Mouse (Mus musculus): ENCODE results near the gene H2-Aa. TPM values are rescaled to one million over a fixed set of nuclear protein-coding genes. Genes with fewer than 3 reads are reported as not detected.

The H2-Aa gene
- polyA plus RNA-seq, 1 experiment from 2014 or later, result not detected

DNA sequence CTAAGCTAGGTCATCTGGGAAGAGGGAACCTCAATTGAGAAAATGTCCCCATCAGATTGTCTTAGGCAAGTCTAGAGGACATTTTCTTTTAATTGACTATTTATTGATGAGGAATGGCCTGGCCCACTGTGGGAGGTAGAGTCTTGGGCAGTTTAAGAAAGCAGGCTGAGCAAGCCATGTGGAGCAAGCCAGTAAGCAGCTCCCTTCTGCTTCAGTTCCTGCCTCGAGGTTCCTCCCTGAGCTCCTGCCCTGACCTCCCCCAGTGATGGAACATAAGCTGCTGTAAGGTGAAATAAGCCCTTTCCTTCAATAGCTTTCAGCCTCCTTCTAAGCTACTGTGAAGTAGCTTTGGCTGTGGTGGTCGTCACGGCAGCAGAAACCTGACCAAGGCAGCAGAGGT, 49.9 kb downstream of the H2-Aa start:
- H3K36me3 ChIP-seq (ENCODE audit: control insufficient read depth, insufficient read depth, low read length), result no peaks in the 10 kb centered on the region
- no peak overlapping the region for H3K27ac ChIP-seq (ENCODE audit: low read depth, low read length)
- H3K9me3 ChIP-seq (replicated peaks; ENCODE audit: control insufficient read depth, low read length), result peaks cover 5% of the 10 kb centered on the region; the same call in 1 of the 2 replicates
- no peak overlapping the region for H3K4me3 ChIP-seq (ENCODE audit: low read depth, low read length)
- 86% methylated on average over 3 of the region's 3 CpGs for WGBS (ENCODE audit: insufficient replicate concordance)
- H3K9ac ChIP-seq (ENCODE audit: low read depth, low read length), result no peak overlapping the region
- H3K4me2 ChIP-seq, result no peak overlapping the region
- peaks cover 2% of the 10 kb centered on the region; the same call in 1 of the 2 replicates for H3K27me3 ChIP-seq (ENCODE audit: control insufficient read depth, insufficient read depth, low read length)
- no peaks in the 10 kb centered on the region for H3K4me1 ChIP-seq (ENCODE audit: control insufficient read depth, insufficient read depth, low read length)
- ATAC-seq (replicated peaks; ENCODE audit: insufficient number of reproducible peaks, low FRiP score, low TSS enrichment), result no peak

- Histone ChIP-seq H3K9ac (ENCODE audit: low read depth, low read length) (no peak overlapping the region), H3K36me3 (ENCODE audit: control insufficient read depth, insufficient read depth, low read length) (no peaks in the 10 kb centered on the region), H3K4me2 (no peak overlapping the region), H3K4me1 (ENCODE audit: control insufficient read depth, insufficient read depth, low read length) (no peaks in the 10 kb centered on the region), H3K27ac (ENCODE audit: low read depth, low read length) (no peak overlapping the region), H3K4me3 (ENCODE audit: low read depth, low read length) (no peak overlapping the region), H3K27me3 (ENCODE audit: control insufficient read depth, insufficient read depth, low read length) (no peaks in the 10 kb centered on the region), H3K9me3 (replicated peaks; ENCODE audit: control insufficient read depth, low read length) (no peaks in the 10 kb centered on the region; the same call in 1 of the 2 replicates)
- ATAC-seq (replicated peaks; ENCODE audit: insufficient number of reproducible peaks, low FRiP score, low TSS enrichment), result no peak
- 65% methylated on average over 5 of the region's 5 CpGs for WGBS (ENCODE audit: insufficient replicate concordance)
Observed at GRCm38 (mm10) chr17:34236691-34237090, 50.9 kb downstream of the H2-Aa start.

- Histone ChIP-seq H3K4me2 (no peak overlapping the region), H3K27ac (ENCODE audit: low read depth, low read length) (no peak overlapping the region), H3K4me1 (ENCODE audit: control insufficient read depth, insufficient read depth, low read length) (no peaks in the 10 kb centered on the region), H3K9me3 (replicated peaks; ENCODE audit: control insufficient read depth, low read length) (no peaks in the 10 kb centered on the region; the same call in 1 of the 2 replicates), H3K27me3 (ENCODE audit: control insufficient read depth, insufficient read depth, low read length) (no peaks in the 10 kb centered on the region), H3K9ac (ENCODE audit: low read depth, low read length) (no peak overlapping the region), H3K4me3 (ENCODE audit: low read depth, low read length) (no peak overlapping the region), H3K36me3 (ENCODE audit: control insufficient read depth, insufficient read depth, low read length) (no peaks in the 10 kb centered on the region)
- no peak for ATAC-seq (replicated peaks; ENCODE audit: insufficient number of reproducible peaks, low FRiP score, low TSS enrichment)
- 58% methylated on average over 9 of the region's 9 CpGs for WGBS (ENCODE audit: insufficient replicate concordance)
Observed at GRCm38 (mm10) chr17:34234926-34235325, 52.7 kb downstream of the H2-Aa start.

Other genes starting within 250 kb of the H2-Aa start
- gene Col11a2, start 248.4 kb downstream of the H2-Aa start, polyA plus RNA-seq (2014; fragmentation: Nextera tagmentation; extraction: Ambion mirVana), result 0.31 and 0.70 TPM in 2 replicates
- 0.34 and 1.2 TPM in 2 replicates for gene H2-Oa, start 195.5 kb downstream of the H2-Aa start, polyA plus RNA-seq (2014; fragmentation: Nextera tagmentation; extraction: Ambion mirVana)
- gene H2-DMa, start 168.3 kb downstream of the H2-Aa start, polyA plus RNA-seq (2014; fragmentation: Nextera tagmentation; extraction: Ambion mirVana), result 6.2 and 8.1 TPM in 2 replicates
- 59.7 and 105 TPM in 2 replicates for gene Brd2, start 165.2 kb downstream of the H2-Aa start, polyA plus RNA-seq (2014; fragmentation: Nextera tagmentation; extraction: Ambion mirVana)
- 0.20 TPM in 1 of 2 replicates, not detected in the other for gene H2-DMb2, start 144.5 kb downstream of the H2-Aa start, polyA plus RNA-seq (2014; fragmentation: Nextera tagmentation; extraction: Ambion mirVana)
- 0.27 and 0.29 TPM in 2 replicates for gene H2-DMb1, start 134.8 kb downstream of the H2-Aa start, polyA plus RNA-seq (2014; fragmentation: Nextera tagmentation; extraction: Ambion mirVana)
- 0.63 and 0.86 TPM in 2 replicates for gene Tap1, start 100.3 kb downstream of the H2-Aa start, polyA plus RNA-seq (2014; fragmentation: Nextera tagmentation; extraction: Ambion mirVana)
- gene Psmb9, start 100.1 kb downstream of the H2-Aa start, polyA plus RNA-seq (2014; fragmentation: Nextera tagmentation; extraction: Ambion mirVana), result 0.42 and 0.59 TPM in 2 replicates
- gene Psmb8, start 90.1 kb downstream of the H2-Aa start, polyA plus RNA-seq (2014; fragmentation: Nextera tagmentation; extraction: Ambion mirVana), result 1.5 and 2.5 TPM in 2 replicates
- gene Tap2, start 84.3 kb downstream of the H2-Aa start, polyA plus RNA-seq (2014; fragmentation: Nextera tagmentation; extraction: Ambion mirVana), result 0.44 and 1.4 TPM in 2 replicates
- not detected in 2 replicates for gene H2-Ob, start 48.9 kb downstream of the H2-Aa start, polyA plus RNA-seq (2014; fragmentation: Nextera tagmentation; extraction: Ambion mirVana)
- gene H2-Ab1, start 30.1 kb downstream of the H2-Aa start, polyA plus RNA-seq (2014; fragmentation: Nextera tagmentation; extraction: Ambion mirVana), result 11.7 and 13.5 TPM in 2 replicates
- 1.5 and 2.3 TPM in 2 replicates for gene H2-Eb1, start 18.0 kb upstream of the H2-Aa start, polyA plus RNA-seq (2014; fragmentation: Nextera tagmentation; extraction: Ambion mirVana)
- not detected in 2 replicates for gene H2-Eb2, start 37.8 kb upstream of the H2-Aa start, polyA plus RNA-seq (2014; fragmentation: Nextera tagmentation; extraction: Ambion mirVana)
- gene Btnl2, start 67.0 kb upstream of the H2-Aa start, polyA plus RNA-seq (2014; fragmentation: Nextera tagmentation; extraction: Ambion mirVana), result not detected in 2 replicates
- not detected in 2 replicates for gene Btnl1, start 89.3 kb upstream of the H2-Aa start, polyA plus RNA-seq (2014; fragmentation: Nextera tagmentation; extraction: Ambion mirVana)
- not detected in 2 replicates for gene BC051142, start 111.0 kb upstream of the H2-Aa start, polyA plus RNA-seq (2014; fragmentation: Nextera tagmentation; extraction: Ambion mirVana)
- not detected in 2 replicates for gene Btnl4, start 189.5 kb upstream of the H2-Aa start, polyA plus RNA-seq (2014; fragmentation: Nextera tagmentation; extraction: Ambion mirVana)
- gene Btnl6, start 229.5 kb upstream of the H2-Aa start, polyA plus RNA-seq (2014; fragmentation: Nextera tagmentation; extraction: Ambion mirVana), result not detected in 2 replicates

All from heart, embryonic 11.5 days (tissue).